Mouse (Mus musculus): ENCODE data around the gene Aox1.

The Aox1 gene

DNA sequence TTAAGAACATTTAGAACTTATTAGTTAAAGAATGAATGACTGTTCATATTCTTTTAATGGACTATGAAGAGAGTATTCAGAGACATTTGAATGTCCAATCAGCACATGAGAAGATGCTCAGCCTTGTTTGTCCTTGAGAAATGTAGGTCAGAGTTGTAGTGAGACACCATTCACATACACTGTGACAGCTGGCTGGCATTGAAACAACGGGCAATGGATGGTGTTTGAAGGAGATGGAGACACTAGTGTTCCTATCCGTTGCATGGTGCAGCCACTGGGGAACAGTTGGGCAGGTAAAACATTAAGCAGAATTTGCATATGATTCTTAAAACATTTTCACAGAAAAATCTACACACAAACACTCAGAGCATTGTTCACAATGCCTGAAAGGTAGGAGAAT is 77.3 kb downstream of the Aox1 start:
- DNase-seq (ENCODE audit: low spot score), result no peak

- DNase-seq (ENCODE audit: low spot score), result no peak
These were observed 80.5 kb downstream of the Aox1 start for GRCm38 (mm10) chr1:58110241-58110640.

GRCm38 (mm10) chr1:58111315-58111714 is 81.6 kb downstream of the Aox1 start:
- DNase-seq (ENCODE audit: low spot score), result no peak

- no peak for DNase-seq (ENCODE audit: low spot score)
These were observed 83.1 kb downstream of the Aox1 start, which contains the start of gene Aox3 for GRCm38 (mm10) chr1:58112880-58113279. Gene Aox3, plus strand, starts transcription at chr1:58113130.

DNA sequence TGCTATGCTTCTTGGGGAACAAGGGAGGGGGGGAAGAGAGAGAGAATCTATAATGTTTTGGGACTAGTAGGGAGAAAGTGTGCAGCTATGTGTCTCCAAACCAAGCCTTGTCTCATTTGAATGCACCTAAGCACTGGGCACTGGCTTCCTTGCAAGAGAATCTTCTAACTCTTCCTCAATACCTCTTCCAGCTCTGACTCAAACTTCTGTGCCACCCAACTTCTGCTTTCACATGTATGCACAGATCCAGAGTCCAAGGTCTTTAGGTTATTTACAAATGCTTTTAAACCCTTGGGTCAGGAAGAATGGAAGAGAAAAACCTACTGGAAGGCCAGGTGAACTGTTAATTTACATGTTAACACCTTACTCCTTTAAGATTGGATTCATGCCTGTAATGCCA is 83.7 kb downstream of the Aox1 start:
- no peak for DNase-seq (ENCODE audit: low spot score)

GRCm38 (mm10) chr1:58114021-58114560 is 84.4 kb downstream of the Aox1 start:
- DNase-seq (ENCODE audit: low spot score), result no peak

- no peak for DNase-seq (ENCODE audit: low spot score)
These were observed 85.1 kb downstream of the Aox1 start for GRCm38 (mm10) chr1:58114666-58115375.

- DNase-seq (ENCODE audit: low spot score), result no peak
These were observed 88.5 kb downstream of the Aox1 start for GRCm38 (mm10) chr1:58118231-58118630.

GRCm38 (mm10) chr1:58124901-58125300 is 95.2 kb downstream of the Aox1 start:
- DNase-seq (ENCODE audit: low spot score), result no peak

DNA sequence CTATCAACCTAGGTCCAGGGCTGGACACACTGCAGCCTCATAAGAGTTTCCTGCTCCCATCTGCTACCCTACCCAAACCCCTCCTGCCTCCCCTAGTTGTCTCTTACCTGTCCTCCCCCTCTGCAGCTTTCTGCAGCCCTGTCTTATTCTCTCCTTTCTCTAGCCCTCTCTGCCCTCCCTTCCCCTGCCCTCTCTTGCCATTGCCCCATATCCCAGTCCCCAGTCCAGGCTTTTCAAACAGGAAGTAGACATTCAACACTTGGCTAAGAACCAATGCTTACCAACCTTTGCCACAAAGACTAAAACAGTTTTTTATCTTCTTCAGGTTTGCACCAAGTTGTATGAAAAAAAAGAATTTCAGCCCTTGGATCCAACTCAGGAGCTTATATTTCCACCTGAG is 108.2 kb downstream of the Aox1 start:
- DNase-seq (ENCODE audit: low spot score), result no peak

- no peak for DNase-seq (ENCODE audit: low spot score)
These were observed 109.3 kb downstream of the Aox1 start for GRCm38 (mm10) chr1:58138986-58139385.

DNA sequence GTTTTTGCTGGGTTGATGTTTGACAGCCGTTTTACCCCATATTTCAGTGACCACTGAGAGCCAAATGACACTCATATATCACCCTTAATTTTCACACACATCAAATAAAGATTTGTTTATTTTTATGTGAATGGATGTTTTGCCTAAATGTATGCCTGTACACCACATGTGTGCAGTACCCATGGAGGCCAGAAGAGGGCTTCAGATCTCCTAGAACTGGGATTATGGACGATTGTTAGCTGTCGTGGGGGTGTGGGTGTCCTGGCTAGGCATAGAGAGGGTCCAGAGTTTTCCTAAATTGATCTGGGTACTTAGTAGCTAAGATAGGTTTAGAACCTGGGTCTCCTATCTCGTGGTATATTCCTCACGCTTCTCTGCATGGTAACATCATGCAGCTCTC is 110.9 kb downstream of the Aox1 start:
- no peak for DNase-seq (ENCODE audit: low spot score)

DNA sequence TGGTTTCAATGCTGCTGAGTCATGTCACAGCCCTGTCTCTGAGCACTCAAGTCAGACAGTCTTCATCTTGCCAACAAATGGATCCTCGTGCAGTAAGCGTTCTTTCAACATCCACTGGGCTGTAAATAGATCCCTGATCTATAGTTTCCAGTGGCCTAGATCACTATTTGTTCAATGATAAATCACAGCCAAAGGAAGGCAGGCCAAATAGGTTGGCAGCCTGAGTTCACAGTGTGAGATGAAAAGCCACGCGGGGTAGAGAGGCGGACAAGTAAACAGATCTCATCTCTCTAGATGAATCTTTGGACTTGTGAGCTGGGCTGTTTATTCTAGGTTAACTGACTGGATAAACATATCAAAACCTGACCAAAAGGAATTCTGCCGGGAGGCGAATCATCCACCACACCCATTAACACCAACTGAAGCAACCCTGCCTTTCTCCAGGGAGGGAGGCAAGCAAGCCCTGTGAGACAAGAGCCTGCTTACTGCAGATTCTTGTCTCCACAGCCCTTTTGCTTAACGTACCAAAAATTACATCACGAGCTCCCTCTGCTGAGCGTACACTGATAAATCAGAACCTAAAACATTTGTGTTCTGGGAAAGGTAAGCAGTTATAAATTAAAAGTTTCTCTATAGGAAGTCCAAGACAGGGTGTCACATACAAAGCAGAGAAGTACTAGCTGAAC is 114.8 kb downstream of the Aox1 start:
- no peak for DNase-seq (ENCODE audit: low spot score)

- DNase-seq (ENCODE audit: low spot score), result no peak
These were observed 116.3 kb downstream of the Aox1 start for GRCm38 (mm10) chr1:58146026-58146425.

GRCm38 (mm10) chr1:58147776-58148175 is 118.0 kb downstream of the Aox1 start:
- no peak for DNase-seq (ENCODE audit: low spot score)

DNA sequence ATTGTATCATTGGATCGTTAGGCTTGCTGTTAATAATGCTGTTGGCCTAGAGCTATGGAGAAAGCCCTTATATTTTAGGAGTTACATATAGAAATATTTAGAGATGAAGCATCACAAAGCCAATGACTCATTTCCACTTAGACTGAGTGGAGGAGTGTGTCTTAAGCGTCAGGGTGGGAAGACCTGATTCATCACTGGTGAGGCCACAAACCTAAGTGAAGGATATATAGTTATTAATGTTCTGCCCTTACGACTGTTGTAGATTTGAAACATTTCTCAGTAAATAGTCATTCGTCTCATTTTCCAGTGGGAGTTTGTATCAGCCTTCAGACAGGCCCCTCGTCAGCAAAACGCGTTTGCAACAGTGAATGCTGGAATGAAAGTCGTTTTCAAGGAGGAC is 122.5 kb downstream of the Aox1 start:
- DNase-seq (ENCODE audit: low spot score), result no peak
